Comparison of ENCODE assay signal across 16 mouse cellular contexts in the genomic region with DNA sequence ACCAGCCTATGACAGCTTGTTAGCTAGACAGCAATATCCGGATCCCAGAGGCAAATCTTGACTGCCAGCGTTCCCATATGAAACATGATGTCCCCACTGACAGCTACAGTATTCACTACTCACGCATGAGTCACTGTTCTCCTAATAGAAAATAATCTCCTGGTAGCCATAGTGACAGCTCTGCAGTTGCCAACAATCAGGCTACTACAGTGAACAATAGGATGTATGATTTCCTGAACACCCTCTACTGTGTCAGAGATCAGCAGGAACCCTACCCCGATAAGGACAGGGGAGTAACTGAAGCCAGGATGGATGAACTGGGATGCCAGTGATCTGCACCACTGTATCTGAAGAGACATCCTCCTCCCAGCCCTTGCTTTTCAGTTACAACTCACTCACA.
DNase-seq lines count a peak whose midpoint lies in the region; ATAC-seq and TF ChIP-seq lines count a peak whose summit lies in the region.
"Had no signal": no experiment of that assay in that cellular context is flagged by ENCODE, and none has a peak within 500 bp of the region (broad histone marks: within the 10 kb centered on the region; RNA-seq: fewer than 3 reads in every experiment).

No protein-coding gene starts in this region.

- H3K9me3 ChIP-seq in forebrain, postnatal 0 days (ENCODE audit: low read length): no peaks in the 10 kb centered on the region
- H3K9me3 ChIP-seq in forebrain, embryonic 10.5 days: no peaks in the 10 kb centered on the region
- no peaks in the 10 kb centered on the region for H3K9me3 ChIP-seq in heart, embryonic 14.5 days (ENCODE audit: control insufficient read depth, low read length)
- H3K9me3 ChIP-seq: embryonic facial prominence, embryonic 10.5 days; hindbrain, embryonic 10.5 days; neural tube, embryonic 13.5 days had no signal

- intact Hi-C loops in left cerebral cortex, postnatal 36 days (cut with DNase I): no loop called here

- H3K27ac ChIP-seq in forebrain, postnatal 0 days (ENCODE audit: low read depth, low read length): no peak overlapping the region
- no peak overlapping the region for H3K27ac ChIP-seq in forebrain, embryonic 10.5 days
- H3K27ac ChIP-seq in heart, embryonic 14.5 days (replicated peaks in 1 of 2; ENCODE audit: control insufficient read depth in 1 of 2, insufficient read depth in 1 of 2, low read depth in 2 of 2, low read length in 2 of 2): no peak overlapping the region
- H3K27ac ChIP-seq: embryonic facial prominence, embryonic 10.5 days; hindbrain, embryonic 10.5 days; neural tube, embryonic 13.5 days had no signal

- no peaks in the 10 kb centered on the region for H3K27me3 ChIP-seq in forebrain, postnatal 0 days (ENCODE audit: insufficient read depth, low read length)
- no peaks in the 10 kb centered on the region for H3K27me3 ChIP-seq in forebrain, embryonic 10.5 days (ENCODE audit: poor library complexity, severe bottlenecking)
- H3K27me3 ChIP-seq in heart, embryonic 14.5 days (ENCODE audit: control insufficient read depth, insufficient read depth, low read length): no peaks in the 10 kb centered on the region
- H3K27me3 ChIP-seq: neural tube, embryonic 13.5 days had no signal

- H3K9ac ChIP-seq in forebrain, postnatal 0 days: no peak overlapping the region
- no peak overlapping the region for H3K9ac ChIP-seq in heart, embryonic 14.5 days (ENCODE audit: low read length)
- H3K9ac ChIP-seq: lung, embryonic 14.5 days; neural tube, embryonic 13.5 days had no signal

- peak; percentile 58 for ATAC-seq in forebrain, postnatal 0 days
- ATAC-seq in heart, embryonic 14.5 days (ENCODE audit: insufficient number of reproducible peaks, insufficient read depth, low FRiP score, low read depth): peak; percentile 72

- no peak overlapping the region for H3K4me3 ChIP-seq in forebrain, postnatal 0 days (ENCODE audit: low read depth, low read length)
- H3K4me3 ChIP-seq in forebrain, embryonic 10.5 days: no peak overlapping the region
- no peak overlapping the region for H3K4me3 ChIP-seq in heart, embryonic 14.5 days (ENCODE audit: control insufficient read depth in 1 of 2, insufficient read depth in 1 of 2, low read depth in 1 of 2, low read length in 2 of 2)
- H3K4me3 ChIP-seq: embryonic facial prominence, embryonic 10.5 days; erythroblast, embryonic 14.5 days; hindbrain, embryonic 10.5 days; neural tube, embryonic 13.5 days had no signal

- H3K4me1 ChIP-seq in forebrain, postnatal 0 days (ENCODE audit: insufficient read depth): no peaks in the 10 kb centered on the region
- H3K4me1 ChIP-seq in forebrain, embryonic 10.5 days: no peaks in the 10 kb centered on the region
- peaks cover 0 to 10% of the 10 kb centered on the region in 2 experiments; a peak in 2 of 4 replicates for H3K4me1 ChIP-seq in heart, embryonic 14.5 days (ENCODE audit: control insufficient read depth in 2 of 2, insufficient read depth in 2 of 2, low read length in 2 of 2)
- H3K4me1 ChIP-seq: embryonic facial prominence, embryonic 10.5 days; hindbrain, embryonic 10.5 days; neural tube, embryonic 13.5 days had no signal

- no peak for TF ChIP-seq CTCF in forebrain, postnatal 0 days (IDR thresholded peaks at IDR 0.05; ENCODE audit: low read depth)

- H3K36me3 ChIP-seq in forebrain, postnatal 0 days (ENCODE audit: insufficient read depth): no peaks in the 10 kb centered on the region
- no peaks in the 10 kb centered on the region for H3K36me3 ChIP-seq in forebrain, embryonic 10.5 days (replicated peaks)
- H3K36me3 ChIP-seq in heart, embryonic 14.5 days (ENCODE audit: control insufficient read depth, insufficient read depth, low read length): no peaks in the 10 kb centered on the region
- H3K36me3 ChIP-seq: embryonic facial prominence, embryonic 10.5 days; hindbrain, embryonic 10.5 days; neural tube, embryonic 13.5 days had no signal

- no peak overlapping the region for H3K4me2 ChIP-seq in forebrain, postnatal 0 days (ENCODE audit: low read depth)
- H3K4me2 ChIP-seq in heart, embryonic 14.5 days (ENCODE audit: low read length): no peak overlapping the region
- H3K4me2 ChIP-seq: lung, embryonic 14.5 days; neural tube, embryonic 13.5 days had no signal

- WGBS in forebrain, postnatal 0 days: 63% methylated on average over 4 of the region's 4 CpGs
- 86% methylated on average over 4 of the region's 4 CpGs for WGBS in forebrain, embryonic 10.5 days
- WGBS in heart, embryonic 14.5 days: 24% methylated on average over 4 of the region's 4 CpGs

- peak; percentile 1 for DNase-seq in forebrain, postnatal 0 days
- DNase-seq in forebrain, embryonic 10.5 days (ENCODE audit: extremely low spot score, low spot score): no peak
- DNase-seq in layer of hippocampus, adult 8-10 months (ENCODE audit: low spot score in 2 of 2): peak; percentile 7 to 9
- no peak for DNase-seq in layer of hippocampus, postnatal 25 days (ENCODE audit: extremely low spot score in 1 of 2, low spot score in 1 of 2)
- DNase-seq in MN1 (ENCODE audit: low spot score): peak; percentile 6
- no peak for DNase-seq in right cerebral cortex, postnatal 25 days
- DNase-seq in left cerebral cortex, postnatal 36 days (ENCODE audit: low spot score in 2 of 2): no peak
- DNase-seq: cerebellum, postnatal 14 days; gastrocnemius, postnatal 25 days; lung, embryonic 14.5 days; thymus, adult 2 months had no signal

Comparison
In these comparisons a context has a peak if more than half of its experiments do, and no peak if none do; other contexts are left out.
1. DNase-seq: peak in forebrain, postnatal 0 days (single experiment), layer of hippocampus, adult 8-10 months (2 of 2) and MN1 (single experiment); none in forebrain, embryonic 10.5 days (single experiment), layer of hippocampus, postnatal 25 days (0 of 2), right cerebral cortex, postnatal 25 days (single experiment) and left cerebral cortex, postnatal 36 days (0 of 2).